Mouse (Mus musculus): Measurements from ENCODE around the gene Cabp4.
"Not testable (repeated sequence)": the region's sequence is repeated elsewhere in the genome, so short reads cannot be mapped to it uniquely, and the experiment has no call there.

GRCm38 (mm10) chr19:4135229-4135962 lies 8.4 kb downstream of the Cabp4 start:
- not testable (repeated sequence) for TF ChIP-seq CTCF (IDR thresholded peaks at IDR 0.05); POLR2A (IDR thresholded peaks at IDR 0.05; ENCODE audit: insufficient read depth, low read depth, low read length); EP300 (IDR thresholded peaks at IDR 0.05; ENCODE audit: insufficient read depth, low read depth, low read length)
